26 mouse cellular contexts compared by ENCODE assay signal in the genomic region with DNA sequence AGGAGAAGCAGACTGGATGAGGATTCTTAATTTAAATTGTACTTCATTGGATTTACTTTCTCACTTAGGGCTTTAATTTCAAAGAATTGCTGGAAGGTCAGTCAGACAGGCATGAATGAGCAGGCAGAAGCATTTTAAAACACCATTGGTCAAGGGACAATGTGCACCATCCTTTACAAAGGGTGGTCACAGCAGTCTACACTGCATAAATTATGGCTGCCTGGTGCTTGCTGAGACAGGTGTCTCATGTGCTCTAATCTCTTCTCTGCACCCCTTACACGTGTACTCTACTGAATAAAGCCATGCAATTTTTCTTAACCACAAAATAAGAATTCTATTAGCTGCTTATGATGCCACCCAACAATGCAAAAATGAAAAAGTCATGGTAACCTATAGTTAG. TPM values are rescaled to one million over a fixed set of nuclear protein-coding genes. Genes with fewer than 3 reads are reported as not detected.
"Had no signal": no experiment of that assay in that cellular context is flagged by ENCODE, and none has a peak within 500 bp of the region (broad histone marks: within the 10 kb centered on the region; RNA-seq: fewer than 3 reads in every experiment).

No protein-coding gene starts in this region.

- H3K9ac ChIP-seq: heart, embryonic 12.5 days; hindbrain, embryonic 12.5 days; hindbrain, embryonic 14.5 days; intestine, embryonic 15.5 days; limb, embryonic 12.5 days; liver, embryonic 13.5 days had no signal

- H3K27me3 ChIP-seq: heart, embryonic 12.5 days; hindbrain, embryonic 12.5 days; intestine, embryonic 15.5 days; limb, embryonic 12.5 days; liver, embryonic 13.5 days had no signal

- H3K4me2 ChIP-seq: heart, embryonic 12.5 days; hindbrain, embryonic 12.5 days; hindbrain, embryonic 14.5 days; intestine, embryonic 15.5 days; limb, embryonic 12.5 days; liver, embryonic 11.5 days; liver, embryonic 13.5 days had no signal

- H3K36me3 ChIP-seq: heart, embryonic 10.5 days; heart, embryonic 12.5 days; hindbrain, embryonic 10.5 days; hindbrain, embryonic 12.5 days; intestine, embryonic 15.5 days; limb, embryonic 10.5 days; limb, embryonic 12.5 days; liver, embryonic 13.5 days had no signal

- H3K4me1 ChIP-seq: heart, embryonic 10.5 days; heart, embryonic 12.5 days; hindbrain, embryonic 12.5 days; intestine, embryonic 15.5 days; limb, embryonic 10.5 days; limb, embryonic 12.5 days had no signal

- H3K9me3 ChIP-seq: heart, embryonic 10.5 days; heart, embryonic 12.5 days; hindbrain, embryonic 10.5 days; hindbrain, embryonic 12.5 days; intestine, embryonic 15.5 days; limb, embryonic 10.5 days; limb, embryonic 12.5 days; liver, embryonic 13.5 days had no signal

- H3K4me3 ChIP-seq: heart, embryonic 10.5 days; heart, embryonic 12.5 days; hindbrain, embryonic 10.5 days; hindbrain, embryonic 12.5 days; intestine, embryonic 15.5 days; layer of hippocampus, adult 2 months; left cerebral cortex, adult 2 months; limb, embryonic 10.5 days; limb, embryonic 12.5 days; liver, embryonic 13.5 days had no signal

- H3K27ac ChIP-seq: heart, embryonic 10.5 days; hindbrain, embryonic 10.5 days; hindbrain, embryonic 12.5 days; hindbrain, embryonic 14.5 days; intestine, embryonic 15.5 days; layer of hippocampus, adult 2 months; left cerebral cortex, adult 2 months; limb, embryonic 10.5 days; limb, embryonic 12.5 days; liver, embryonic 13.5 days had no signal

- DNase-seq: gastrocnemius, postnatal 25 days; heart, adult 18-20 months; heart, postnatal 10 days; heart, postnatal 4 days; kidney, adult 18-20 months; kidney, adult 8-10 months; kidney, postnatal 25 days; kidney, postnatal 4 days; liver; liver, embryonic 13.5 days had no signal

- ATAC-seq: hindbrain, embryonic 16.5 days; inflammation-experienced regulatory T-cells, adult 6 months; intestine, embryonic 15.5 days; intestine, postnatal 0 days had no signal

RNA-seq across cellular contexts. Expression of gene Fhl5, which starts 15.1 kb away (rescaled TPM):
- polyA plus RNA-seq: heart, embryonic 10.5 days; heart, embryonic 12.5 days; heart, embryonic 14.5 days; heart, embryonic 16.5 days; hindbrain, embryonic 10.5 days; hindbrain, embryonic 12.5 days; hindbrain, embryonic 16.5 days; inflammation-experienced regulatory T-cells, adult 6 months; limb, embryonic 10.5 days; limb, embryonic 12.5 days; liver, embryonic 11.5 days; liver, embryonic 13.5 days had no signal
